Mouse (Mus musculus) gastrocnemius, postnatal 4 days (tissue): ENCODE measurements around the gene Gm17018. TPM values are rescaled to one million over a fixed set of nuclear protein-coding genes. Genes with fewer than 3 reads are reported as not detected.

ENCODE experiments used
- DNase-seq, 2 experiments: peaks; one replicate each; pipeline ENCODE4 v3.0.0; 2021 to 2022; ENCODE audit warnings: low spot score in 2 of 2, mixed read lengths in 2 of 2
- total RNA-seq, 2 experiments: library from RNA; stranded (reverse); gene quantifications; 2 replicates each; pipeline ENCODE4 v1.2.3; 2021

The Gm17018 gene
- total RNA-seq, 2 experiments from 2014 or later: 13.1 to 13.6 TPM

DNA sequence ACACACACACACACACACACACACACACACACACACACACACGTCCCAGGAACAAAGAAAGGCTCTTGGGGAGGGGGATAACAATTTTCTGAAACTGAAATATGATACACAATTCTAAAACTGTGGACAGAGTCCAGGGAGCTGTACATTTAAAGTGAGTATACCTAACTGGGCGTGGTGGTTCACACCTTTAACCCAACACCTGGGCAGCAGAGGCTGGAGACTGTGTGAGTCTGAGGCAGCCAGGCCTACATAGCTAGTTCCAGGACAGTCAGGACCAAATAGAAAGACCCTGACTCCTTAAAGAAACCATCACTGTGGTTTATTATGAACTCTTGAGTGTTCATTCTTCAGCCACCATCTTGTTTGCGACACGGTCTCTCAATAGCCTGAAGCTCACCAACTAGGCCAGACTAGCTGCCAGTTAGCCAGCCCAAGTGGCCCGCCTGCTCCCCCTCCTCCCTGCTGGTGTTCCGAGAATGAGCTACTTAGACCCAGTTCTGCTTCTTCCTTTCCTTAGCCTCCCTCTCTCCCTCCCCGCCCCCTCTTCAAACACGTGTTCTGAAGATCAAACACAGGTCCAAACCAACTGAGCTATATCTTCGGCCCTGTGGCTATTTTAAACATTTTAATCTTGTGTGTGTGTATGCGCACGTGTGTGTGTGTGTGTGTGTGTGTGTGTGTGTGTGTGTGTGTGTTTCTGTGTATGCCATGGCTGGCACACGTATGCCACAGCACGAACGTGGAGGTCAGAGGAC, 59.5 kb downstream of the Gm17018 start:
- no peak for DNase-seq

DNA sequence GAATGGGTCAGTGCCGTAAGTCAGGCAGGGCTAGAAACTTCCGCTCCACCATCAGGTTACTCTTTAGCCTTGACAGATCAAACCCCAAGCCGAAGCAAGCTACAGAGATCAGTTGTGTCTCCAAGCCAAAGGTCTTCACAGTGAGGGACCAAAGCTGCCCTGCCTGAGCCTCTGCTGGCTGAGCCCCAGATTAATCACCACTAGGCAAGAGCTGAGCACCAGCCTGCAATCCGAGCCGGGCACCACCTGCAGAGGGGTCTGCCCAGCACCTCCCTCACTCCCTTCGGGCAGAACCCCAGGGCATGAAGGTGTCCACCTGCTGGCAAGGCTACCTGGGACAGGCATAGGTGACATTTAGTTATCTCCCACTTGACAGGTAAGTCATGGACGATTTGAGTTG, 60.6 kb downstream of the Gm17018 start:
- no peak for DNase-seq

DNA sequence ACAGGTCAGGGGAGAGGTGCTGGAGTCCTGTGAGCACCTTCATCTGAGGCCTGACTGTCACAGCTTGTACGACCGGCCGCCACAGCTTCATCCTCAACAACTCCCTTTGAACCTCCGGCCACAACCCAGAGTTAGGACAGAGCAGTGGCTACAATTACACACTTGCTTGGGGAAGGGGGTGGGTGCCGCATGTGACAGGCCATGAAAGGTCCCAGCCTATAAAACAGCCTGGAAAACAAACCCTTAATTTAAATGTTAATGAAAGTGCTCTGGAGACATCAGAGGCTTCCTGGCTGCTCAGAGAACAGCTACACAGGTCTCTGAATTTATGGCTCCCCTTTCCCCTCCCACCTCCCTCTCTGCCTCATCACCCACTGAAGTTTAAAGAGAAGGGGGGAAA, 61.7 kb downstream of the Gm17018 start:
- DNase-seq: no peak

DNA sequence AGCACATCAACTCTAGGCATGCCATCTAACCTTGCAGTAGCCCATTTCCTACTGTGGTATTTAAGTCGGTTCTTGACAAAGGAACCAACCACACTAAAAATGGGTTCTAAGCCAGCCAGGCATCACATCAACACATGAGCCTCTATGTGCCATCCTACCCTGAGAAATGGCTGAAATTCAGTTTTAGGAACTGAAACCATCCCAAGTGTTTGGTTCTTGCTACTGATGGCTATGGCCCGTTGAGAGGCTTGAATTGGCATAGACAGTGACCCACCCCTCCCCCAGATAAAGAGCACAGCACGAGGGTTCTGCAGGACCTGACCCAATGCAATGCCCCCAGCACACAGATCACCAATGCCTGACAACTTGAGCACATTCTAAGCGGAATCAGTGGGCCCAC, 63.3 kb downstream of the Gm17018 start:
- no peak for DNase-seq

DNA sequence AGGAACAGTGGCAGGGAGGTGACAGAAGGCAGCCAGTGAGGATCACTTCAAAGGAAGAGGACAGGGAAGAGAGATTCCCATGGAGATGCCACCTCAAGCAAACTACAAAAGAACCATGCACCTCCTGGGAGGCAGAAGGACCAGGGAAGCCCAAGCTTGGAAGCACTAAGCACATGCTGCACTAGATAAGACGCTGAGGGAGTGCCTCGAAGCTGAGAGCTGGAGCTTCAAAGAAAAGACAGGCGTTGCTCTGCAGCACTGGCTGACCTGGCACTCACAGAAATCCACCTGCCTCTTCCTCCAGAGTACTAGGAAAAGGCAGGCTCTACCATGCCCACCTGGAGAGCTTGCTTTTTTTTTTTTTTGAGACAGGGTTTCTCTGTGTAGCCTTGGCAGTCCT, 66.6 kb downstream of the Gm17018 start:
- DNase-seq: no peak

DNA sequence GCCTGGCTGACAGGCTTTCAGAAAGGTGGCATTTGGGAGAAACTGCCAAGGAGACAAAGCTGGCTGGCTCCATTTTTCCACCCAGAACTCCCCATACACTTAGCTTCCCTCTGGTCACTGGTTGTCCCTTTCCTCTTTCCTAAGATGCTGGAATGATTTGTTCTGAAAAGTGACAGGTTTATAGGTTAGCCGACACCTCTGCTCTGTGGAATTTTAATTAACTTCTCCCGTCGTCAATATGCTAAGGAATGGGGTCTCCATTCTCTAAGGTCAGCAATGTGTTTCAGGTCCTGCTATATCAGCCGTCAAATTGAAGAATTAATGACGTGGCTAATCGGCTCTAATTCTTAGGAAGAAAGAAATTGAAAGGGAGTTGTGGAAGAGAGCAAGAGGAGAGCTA, 68.2 kb downstream of the Gm17018 start:
- no peak for DNase-seq

DNA sequence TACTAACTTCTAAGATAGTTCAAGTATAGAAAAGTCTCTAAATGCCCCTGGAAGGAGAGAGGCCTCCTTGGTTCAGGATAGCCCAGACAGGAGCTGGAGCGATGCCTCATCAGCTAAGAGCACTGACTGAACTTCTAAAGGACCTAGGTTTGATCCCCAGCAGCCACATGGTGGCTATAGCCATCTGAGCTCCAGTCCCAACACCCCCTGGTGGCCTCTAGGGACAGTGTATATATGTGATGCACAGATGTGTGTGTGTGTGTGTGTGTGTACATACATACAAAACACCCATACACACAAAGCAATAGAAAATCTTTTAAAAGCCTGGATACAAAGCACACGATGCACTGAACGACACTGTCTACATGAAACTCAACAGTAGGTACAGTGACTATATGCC, 68.8 kb downstream of the Gm17018 start:
- DNase-seq: no peak

Other genes with a start within 250 kb of the Gm17018 start
- gene Btrc, start 196.9 kb upstream of the Gm17018 start, total RNA-seq: 10 to 100 TPM; 39.6 to 43.8 TPM
- 10 to 100 TPM in 1 of 2 experiments, 1 to 10 TPM in 1; 8.5 to 10.6 TPM for gene Poll, start 84 bp upstream of the Gm17018 start, total RNA-seq
- gene Fbxw4, start 99.7 kb downstream of the Gm17018 start, total RNA-seq: 10 to 100 TPM; 27.0 to 29.8 TPM
- gene Fgf8, start 182.3 kb downstream of the Gm17018 start, total RNA-seq: not detected
- 10 to 100 TPM; 22.2 to 24.3 TPM for gene Npm3, start 189.0 kb downstream of the Gm17018 start, total RNA-seq
- 10 to 100 TPM; 54.7 to 64.1 TPM for gene Mgea5, start 223.2 kb downstream of the Gm17018 start, total RNA-seq